Mouse (Mus musculus): Measurements from ENCODE around the gene Bdh2.

DNA sequence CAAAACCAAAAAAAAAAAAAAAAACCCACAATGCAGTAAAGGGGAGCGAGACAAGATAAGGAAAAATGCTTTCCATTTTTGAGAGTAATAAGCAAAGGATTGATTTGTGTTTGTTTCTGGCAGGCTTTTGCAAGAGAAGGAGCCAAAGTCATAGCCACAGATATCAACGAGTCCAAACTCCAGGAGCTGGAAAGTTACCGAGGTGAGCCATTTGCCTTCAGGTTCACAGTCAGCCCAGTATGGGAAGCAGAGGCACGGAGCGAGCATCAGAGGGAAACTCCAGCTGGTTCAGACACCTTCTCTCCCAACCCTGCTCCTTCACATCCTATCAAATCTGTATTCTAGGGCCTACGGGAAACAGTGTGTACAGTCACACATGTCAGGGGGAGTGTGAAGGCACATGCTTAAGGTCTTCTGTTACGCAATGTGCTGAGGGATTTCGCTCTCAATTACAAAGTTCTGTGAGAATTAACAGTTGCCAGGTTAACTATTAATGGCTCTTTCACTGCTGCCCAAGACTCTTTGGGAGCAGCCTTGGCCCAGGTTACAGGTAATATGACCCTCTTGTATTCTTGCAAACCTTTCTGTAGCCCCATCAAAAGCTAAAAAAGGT is 7.2 kb downstream of the Bdh2 start:
- TF ChIP-seq CTCF (conservative IDR thresholded peaks at IDR 0.05; ENCODE audit: low read length) (no peak), POU5F1 (IDR thresholded peaks at IDR 0.05; ENCODE audit: borderline replicate concordance, low read length) (no peak)

Data from E14TG2a.4 (cell line).